Mouse (Mus musculus) ES-E14 (cell line): ENCODE data around the gene H2-Ob. TPM values are rescaled to one million over a fixed set of nuclear protein-coding genes. Genes with fewer than 3 reads are reported as not detected.

Source experiments
- DNase-seq: peaks from one replicate; pipeline ENCODE4 v3.0.0-alpha.2; 2013; ENCODE audit warnings: low read depth, low spot score
- H3K27ac ChIP-seq: 2 replicates; pipeline ENCODE4 v1.5.1; 2012; ENCODE audit warnings: low read depth, mild to moderate bottlenecking, low read length, moderate library complexity, mixed read lengths; ENCODE audit not compliant: poor library complexity, insufficient read depth, severe bottlenecking
- H3K36me3 ChIP-seq: 2 replicates; pipeline ENCODE4 v1.6.1; 2012; ENCODE audit warnings: mild to moderate bottlenecking, low read length, moderate library complexity, mixed read lengths; ENCODE audit not compliant: control insufficient read depth, poor library complexity, insufficient read depth, severe bottlenecking
- H3K4me1 ChIP-seq, 2 experiments: fragments of 150-350 bp in 1 of 2; sonication (generic) in 1 of 2; 2 replicates each; pipeline ENCODE4 v1.6.1; 2012; ENCODE audit warnings: low read length in 2 of 2, mild to moderate bottlenecking in 1 of 2, mixed read lengths in 1 of 2; ENCODE audit not compliant: control insufficient read depth in 2 of 2, insufficient read depth in 2 of 2, poor library complexity in 1 of 2
- H3K4me3 ChIP-seq, 2 experiments: fragments of 150-350 bp in 1 of 2; sonication (generic) in 1 of 2; 2 replicates each; pipeline ENCODE4 v1.5.1; 2012; ENCODE audit warnings: low read length in 2 of 2, low read depth in 1 of 2, mild to moderate bottlenecking in 1 of 2, mixed read lengths in 1 of 2; ENCODE audit not compliant: insufficient read depth in 1 of 2, poor library complexity in 1 of 2, severe bottlenecking in 1 of 2
- H3K9ac ChIP-seq: 2 replicates; pipeline ENCODE4 v1.6.1; 2012; ENCODE audit warnings: low read depth, mild to moderate bottlenecking, low read length, mixed read lengths; ENCODE audit not compliant: poor library complexity, insufficient read depth, severe bottlenecking
- H3K9me3 ChIP-seq: fragments of 150-350 bp; sonication (generic); 2 replicates; pipeline ENCODE4 v1.6.1; 2012; ENCODE audit warnings: low read depth, mild to moderate bottlenecking, low read length; ENCODE audit not compliant: control insufficient read depth, insufficient read depth
- CHD2 ChIP-seq: IDR thresholded peaks from 2 replicates; pipeline ENCODE4 v1.6.1; 2014; ENCODE audit warnings: mild to moderate bottlenecking, low read depth, low read length, inconsistent platforms
- HCFC1 ChIP-seq: IDR thresholded peaks from 2 replicates; pipeline ENCODE4 v1.6.1; 2012; ENCODE audit warnings: low read length, inconsistent platforms, borderline replicate concordance; ENCODE audit not compliant: insufficient read depth
- MAFK ChIP-seq: IDR thresholded peaks from 2 replicates; pipeline ENCODE4 v1.6.1; 2014; ENCODE audit warnings: mild to moderate bottlenecking, low read depth, low read length, inconsistent platforms; ENCODE audit not compliant: insufficient read depth
- ZC3H11A ChIP-seq: IDR thresholded peaks from 2 replicates; pipeline ENCODE4 v1.6.1; 2012; ENCODE audit warnings: low read depth, mild to moderate bottlenecking, inconsistent platforms, low read length, borderline replicate concordance
- ZNF384 ChIP-seq: IDR thresholded peaks from 2 replicates; pipeline ENCODE4 v1.6.1; 2012; ENCODE audit warnings: low read depth, low read length, inconsistent platforms
- in situ Hi-C, 2 experiments: fragments of 600-800 bp; cut with MboI; formaldehyde crosslinking; loops; one replicate each; pipeline ENCODE4 v1.15.1; 2025; ENCODE audit warnings: low sequenced_read_pairs in 2 of 2, inconsistent platforms in 1 of 2; ENCODE audit not compliant: unreplicated experiment in 2 of 2
- total RNA-seq: library from RNA; depleted of rRNA; stranded (reverse); fragments of 300-350 nt; gene quantifications from 2 replicates; pipeline ENCODE4 v1.2.3, GENCODE M21; 2012

The H2-Ob gene
- total RNA-seq, 1 experiment = not detected

- in situ Hi-C loops = no loop called here
- DNase-seq = no peak
- Histone ChIP-seq H3K4me3 (no peak overlapping the region), H3K4me1 (peaks cover 0 to 8% of the 10 kb centered on the region in 2 experiments; a peak in 1 of 4 replicates), H3K36me3 (no peaks in the 10 kb centered on the region), H3K9me3 (no peaks in the 10 kb centered on the region), H3K27ac (no peak overlapping the region), H3K9ac (no peak overlapping the region)
- TF ChIP-seq ZC3H11A (no peak), ZNF384 (no peak)
Measured at GRCm38 (mm10) chr17:34199050-34199619, 39.6 kb upstream of the H2-Ob start.

DNA sequence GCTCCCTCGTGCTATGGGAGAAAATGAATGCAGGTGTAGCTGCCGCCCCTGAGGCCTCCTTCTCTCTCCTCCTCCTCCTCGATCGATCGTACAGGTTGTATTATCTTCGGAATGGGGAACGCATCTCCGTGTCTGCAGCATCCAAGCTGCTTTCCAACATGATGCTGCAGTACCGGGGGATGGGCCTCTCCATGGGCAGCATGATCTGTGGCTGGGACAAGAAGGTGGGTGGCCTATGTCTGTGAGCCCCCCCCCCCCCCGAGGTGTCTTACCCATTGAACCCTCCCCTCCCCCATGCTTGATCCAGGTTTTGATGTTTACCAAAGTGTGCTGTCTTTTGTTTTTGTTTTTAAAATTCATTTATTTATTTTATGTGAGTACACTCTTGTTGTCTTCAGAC, 38.7 kb upstream of the H2-Ob start:
- no peak for DNase-seq
- H3K9me3 ChIP-seq = no peaks in the 10 kb centered on the region
- TF ChIP-seq HCFC1 (no peak), CHD2 (no peak), ZNF384 (no peak), MAFK (no peak), ZC3H11A (no peak)
- H3K4me1 ChIP-seq = peaks cover 0 to 8% of the 10 kb centered on the region in 2 experiments; a peak in 1 of 4 replicates
- H3K36me3 ChIP-seq = no peaks in the 10 kb centered on the region
- H3K9ac ChIP-seq = no peak overlapping the region
- H3K27ac ChIP-seq = no peak overlapping the region
- in situ Hi-C loops = no loop called here
- H3K4me3 ChIP-seq = no peak overlapping the region

DNA sequence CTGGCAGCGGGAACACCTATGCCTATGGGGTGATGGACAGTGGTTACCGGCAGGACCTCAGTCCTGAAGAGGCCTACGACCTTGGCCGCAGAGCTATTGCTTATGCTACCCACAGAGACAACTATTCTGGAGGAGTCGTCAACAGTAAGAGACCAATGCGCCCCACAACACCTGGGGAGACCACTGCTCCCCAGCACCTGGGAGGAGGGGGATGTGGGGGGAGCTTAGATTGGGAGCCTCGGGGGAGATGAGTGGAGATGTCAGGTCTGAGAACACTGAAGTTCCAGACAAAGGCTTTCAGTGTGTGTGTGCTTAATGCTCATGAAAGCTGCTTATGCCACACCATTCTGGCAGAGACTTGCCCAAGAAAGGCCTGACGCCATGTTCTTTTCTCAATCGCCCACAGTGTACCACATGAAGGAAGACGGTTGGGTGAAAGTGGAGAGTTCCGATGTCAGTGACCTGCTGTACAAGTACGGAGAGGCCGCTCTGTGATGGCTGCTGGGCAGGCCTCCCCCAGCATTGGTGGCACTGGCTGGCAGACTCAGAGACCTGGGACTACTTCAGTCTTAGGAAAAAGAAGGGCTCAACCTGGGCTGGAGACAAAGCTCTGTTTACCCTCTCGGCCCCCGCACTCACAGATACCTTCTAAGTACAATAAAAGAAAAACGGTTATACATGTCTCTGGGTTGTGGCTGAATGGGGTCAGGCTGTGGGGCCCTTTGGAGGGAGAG, 37.8 kb upstream of the H2-Ob start:
- H3K4me1 ChIP-seq = peaks cover 0 to 12% of the 10 kb centered on the region in 2 experiments; a peak in 1 of 4 replicates
- in situ Hi-C loops = no loop called here
- no peak overlapping the region for H3K9ac ChIP-seq
- no peak for DNase-seq
- no peak overlapping the region for H3K27ac ChIP-seq
- no peaks in the 10 kb centered on the region for H3K36me3 ChIP-seq
- TF ChIP-seq MAFK = no peak
- no peak for TF ChIP-seq ZNF384
- no peak for TF ChIP-seq HCFC1
- no peak for TF ChIP-seq CHD2
- TF ChIP-seq ZC3H11A = no peak
- H3K4me3 ChIP-seq = no peak overlapping the region
- no peaks in the 10 kb centered on the region for H3K9me3 ChIP-seq

GRCm38 (mm10) chr17:34201506-34202055, 37.1 kb upstream of the H2-Ob start:
- no peaks in the 10 kb centered on the region for H3K36me3 ChIP-seq
- TF ChIP-seq ZNF384 (no peak), HCFC1 (no peak), MAFK (no peak)
- DNase-seq = no peak
- no peak overlapping the region for H3K4me3 ChIP-seq
- in situ Hi-C loops = no loop called here
- no peak overlapping the region for H3K27ac ChIP-seq
- no peaks in the 10 kb centered on the region for H3K9me3 ChIP-seq
- peaks cover 0 to 12% of the 10 kb centered on the region in 2 experiments; a peak in 1 of 4 replicates for H3K4me1 ChIP-seq
- no peak overlapping the region for H3K9ac ChIP-seq
